Mouse (Mus musculus) spleen, adult 12 weeks (tissue): ENCODE data around the gene Prkx.

Experiments
- DNase-seq: peaks from one replicate; pipeline ENCODE4 v3.0.0; 2022; ENCODE audit warnings: low spot score

The Prkx gene

GRCm38 (mm10) chrX:77796238-77796835, at the start of gene Prkx:
Gene Prkx, minus strand, starts transcription at chrX:77796278.
- DNase-seq = peak; percentile 1

- no peak for DNase-seq
These were observed 16.0 kb upstream of the Prkx start for GRCm38 (mm10) chrX:77812031-77812430.

- no peak for DNase-seq
These were observed 14.6 kb upstream of the Prkx start for GRCm38 (mm10) chrX:77810608-77811206.

GRCm38 (mm10) chrX:77808602-77809001, 12.5 kb upstream of the Prkx start:
- no peak for DNase-seq

- no peak for DNase-seq
These were observed 6.2 kb upstream of the Prkx start for GRCm38 (mm10) chrX:77802293-77802692.

DNA sequence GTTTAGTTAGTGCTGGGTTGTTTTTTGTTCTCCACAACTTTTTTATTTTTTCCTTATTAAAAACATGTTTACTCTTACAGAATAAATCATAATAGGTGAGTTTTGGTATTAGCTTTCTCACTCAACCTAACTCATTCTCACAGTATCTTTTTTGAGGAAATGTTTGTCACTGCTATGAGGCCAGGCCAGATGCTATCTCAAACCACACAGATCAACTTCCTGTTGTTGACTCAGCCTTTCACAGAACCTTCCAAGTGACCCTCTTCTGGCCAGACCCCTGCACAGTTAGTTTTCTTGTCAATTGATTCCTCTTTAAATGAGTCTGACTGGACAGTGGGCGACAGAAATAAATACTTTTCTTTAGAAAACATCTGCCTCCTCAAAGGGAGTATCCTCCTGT, 5.5 kb upstream of the Prkx start:
- no peak for DNase-seq

- no peak for DNase-seq
These were observed 3.5 kb upstream of the Prkx start for GRCm38 (mm10) chrX:77799554-77799953.

- DNase-seq = no peak
These were observed 1.7 kb upstream of the Prkx start for GRCm38 (mm10) chrX:77797801-77798200.

- DNase-seq = no peak
These were observed 838 bp upstream of the Prkx start for GRCm38 (mm10) chrX:77796916-77797315.

DNA sequence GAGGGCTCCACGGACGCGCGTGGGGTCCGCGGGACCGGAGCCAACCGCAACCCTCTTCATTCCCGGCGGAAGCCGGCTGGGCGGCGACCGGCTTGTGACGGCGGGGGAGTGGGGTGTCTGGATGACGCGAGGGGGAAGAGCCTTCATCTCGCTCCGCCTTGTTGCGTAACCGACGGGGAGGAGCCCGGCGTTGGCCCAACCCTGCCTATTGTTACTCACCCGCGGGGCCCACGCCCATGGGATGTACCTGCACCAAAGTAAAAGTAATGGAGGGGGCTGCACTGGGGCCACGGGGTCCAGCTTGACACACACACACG, 262 bp downstream of the Prkx start:
- DNase-seq = peak; percentile 73

DNA sequence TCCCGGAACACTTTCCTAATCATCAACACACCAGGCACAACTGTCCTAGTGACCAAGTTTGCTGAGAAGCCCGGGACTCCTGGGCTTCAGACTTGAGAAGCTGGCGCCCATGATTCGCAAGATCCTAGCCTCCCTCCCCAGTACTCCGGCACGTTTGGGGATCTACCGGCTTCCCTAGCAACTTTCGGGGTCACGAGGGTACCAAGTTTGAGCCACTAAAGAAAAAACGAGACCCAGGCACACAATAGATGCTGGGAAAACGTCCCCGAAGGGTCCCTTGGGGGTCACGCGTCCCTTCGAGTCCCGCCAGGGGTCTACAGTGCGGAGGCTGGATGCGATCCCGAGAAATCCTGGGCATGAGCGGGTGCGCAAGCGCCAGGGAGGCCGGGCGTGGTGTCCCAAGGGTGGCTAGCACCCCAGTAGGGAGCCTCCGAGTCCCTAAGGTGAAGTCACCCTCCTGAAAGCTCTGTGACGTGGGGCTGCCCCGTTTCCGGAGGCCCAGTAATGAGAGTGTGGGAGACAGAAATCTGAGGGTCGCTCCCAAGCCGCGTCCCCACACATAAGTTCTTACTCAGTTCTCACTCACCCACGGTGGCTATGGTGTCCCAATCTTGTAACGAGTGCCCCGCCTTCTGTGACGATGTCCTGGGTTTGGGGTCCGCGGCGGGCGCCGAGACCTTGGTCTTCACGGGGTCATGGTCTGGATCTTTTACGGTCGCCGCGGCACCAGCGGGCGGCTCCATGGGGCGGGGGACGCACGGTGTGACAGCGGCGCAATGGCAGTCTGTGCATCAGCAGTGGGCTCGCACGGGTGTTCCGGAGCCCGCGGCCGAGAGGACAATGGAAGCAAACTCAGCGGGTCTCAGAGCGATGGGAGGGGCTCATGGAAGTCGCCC, 868 bp downstream of the Prkx start:
- DNase-seq = peak; percentile 9

- no peak for DNase-seq
These were observed 7.4 kb downstream of the Prkx start for GRCm38 (mm10) chrX:77788675-77789074.

- no peak for DNase-seq
These were observed 9.7 kb downstream of the Prkx start for GRCm38 (mm10) chrX:77786354-77786753.

GRCm38 (mm10) chrX:77777822-77778221, 18.3 kb downstream of the Prkx start:
- DNase-seq = no peak

- no peak for DNase-seq
These were observed 30.9 kb downstream of the Prkx start for GRCm38 (mm10) chrX:77765153-77765552.

- DNase-seq = no peak
These were observed 51.8 kb downstream of the Prkx start for GRCm38 (mm10) chrX:77744260-77744659.

DNA sequence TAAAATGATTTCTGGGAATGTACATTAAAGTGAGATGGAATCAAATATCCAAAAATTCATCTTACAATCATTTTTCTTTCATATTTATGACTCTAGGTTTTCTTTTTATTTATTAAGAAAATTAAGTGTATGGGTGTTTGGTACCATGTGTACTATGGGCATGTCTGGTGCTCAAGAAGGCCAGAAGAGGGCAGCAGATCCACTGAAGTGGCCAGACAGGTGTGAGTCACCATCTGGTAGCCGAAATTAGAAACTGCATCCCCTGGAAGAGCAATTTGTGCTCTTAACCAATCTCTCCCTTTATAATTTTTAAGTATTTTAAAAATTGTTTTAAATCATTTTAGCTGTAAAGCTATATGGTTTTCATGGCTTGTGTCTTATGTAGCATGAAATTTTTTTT, 54.7 kb downstream of the Prkx start:
- DNase-seq = no peak

GRCm38 (mm10) chrX:77733930-77734536, 62.0 kb downstream of the Prkx start:
- DNase-seq = no peak

DNA sequence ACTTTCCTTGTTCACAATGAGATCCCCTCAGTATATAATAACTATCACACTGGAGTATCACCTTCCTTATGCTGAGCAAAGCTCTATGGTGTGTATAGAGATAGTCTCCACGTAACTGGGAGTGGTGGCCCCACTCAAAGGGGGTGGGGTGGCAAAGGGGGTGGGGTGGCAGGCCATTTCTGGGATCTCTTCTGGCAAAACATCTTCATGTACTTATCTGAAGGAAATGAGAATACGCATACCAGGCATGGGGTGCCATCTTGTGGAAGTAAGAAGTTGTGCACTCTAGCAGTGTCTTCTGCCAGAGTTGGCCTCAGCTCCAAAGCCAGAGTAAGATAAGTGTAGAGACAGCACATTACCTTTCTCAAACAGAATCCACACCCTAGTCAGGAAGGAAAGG, 75.8 kb downstream of the Prkx start:
- no peak for DNase-seq
